Comparison of ENCODE assay signal across 9 mouse cellular contexts in the genomic region with DNA sequence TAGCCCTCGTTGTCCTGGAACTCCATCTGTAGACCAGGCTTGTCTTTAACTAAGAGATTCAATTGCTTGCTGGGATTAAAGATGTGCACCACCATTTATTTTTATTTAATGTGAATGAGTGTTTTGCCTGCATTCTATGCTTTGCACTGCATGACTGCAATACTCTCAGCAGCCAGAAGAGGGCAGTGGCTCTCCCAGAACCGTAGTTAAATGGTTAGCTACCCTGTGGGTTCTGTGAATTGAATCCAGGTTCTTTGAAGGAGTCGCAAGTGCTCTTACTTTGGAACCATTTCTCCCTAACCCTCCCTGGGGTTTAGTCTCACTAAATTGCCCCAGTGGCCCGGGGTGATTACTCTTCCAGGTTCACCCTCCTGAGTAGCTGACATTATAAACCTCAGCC. TPM values are rescaled to one million over a fixed set of nuclear protein-coding genes. Genes with fewer than 3 reads are reported as not detected.
DNase-seq lines count a peak whose midpoint lies in the region; ATAC-seq and TF ChIP-seq lines count a peak whose summit lies in the region.
"Had no signal": no experiment of that assay in that cellular context is flagged by ENCODE, and none has a peak within 500 bp of the region (broad histone marks: within the 10 kb centered on the region; RNA-seq: fewer than 3 reads in every experiment).

No protein-coding gene starts in this region.

- H3K27ac ChIP-seq in hindbrain, postnatal 0 days: no peak overlapping the region
- H3K27ac ChIP-seq in hindbrain, embryonic 13.5 days: no peak overlapping the region
- H3K27ac ChIP-seq in midbrain, embryonic 13.5 days: no peak overlapping the region
- H3K27ac ChIP-seq: midbrain, embryonic 12.5 days had no signal

- H3K9ac ChIP-seq in hindbrain, postnatal 0 days (replicated peaks; ENCODE audit: low read length): no peak overlapping the region
- H3K9ac ChIP-seq in hindbrain, embryonic 13.5 days: no peak overlapping the region
- no peak overlapping the region for H3K9ac ChIP-seq in midbrain, embryonic 13.5 days (replicated peaks)
- H3K9ac ChIP-seq: midbrain, embryonic 12.5 days had no signal

- H3K4me1 ChIP-seq in hindbrain, postnatal 0 days (ENCODE audit: insufficient read depth, low read length): no peaks in the 10 kb centered on the region
- no peaks in the 10 kb centered on the region for H3K4me1 ChIP-seq in hindbrain, embryonic 13.5 days (replicated peaks)
- H3K4me1 ChIP-seq in midbrain, embryonic 13.5 days (replicated peaks): no peaks in the 10 kb centered on the region
- H3K4me1 ChIP-seq: midbrain, embryonic 12.5 days had no signal

- no peaks in the 10 kb centered on the region for H3K27me3 ChIP-seq in hindbrain, postnatal 0 days (ENCODE audit: insufficient read depth, low read length)
- no peaks in the 10 kb centered on the region for H3K27me3 ChIP-seq in hindbrain, embryonic 13.5 days
- H3K27me3 ChIP-seq in midbrain, embryonic 13.5 days: no peaks in the 10 kb centered on the region
- H3K27me3 ChIP-seq: midbrain, embryonic 12.5 days had no signal

- H3K4me2 ChIP-seq in hindbrain, postnatal 0 days (ENCODE audit: low read depth, low read length): no peak overlapping the region
- no peak overlapping the region for H3K4me2 ChIP-seq in hindbrain, embryonic 13.5 days
- H3K4me2 ChIP-seq in midbrain, embryonic 13.5 days (replicated peaks): no peak overlapping the region
- H3K4me2 ChIP-seq: midbrain, embryonic 12.5 days had no signal

- peak; percentile 68 for TF ChIP-seq CTCF in hindbrain, postnatal 0 days (IDR thresholded peaks at IDR 0.05; ENCODE audit: low read depth)

- 23% methylated on average over 4 of the region's 4 CpGs for WGBS in hindbrain, postnatal 0 days
- WGBS in hindbrain, embryonic 13.5 days: 29% methylated on average over 4 of the region's 4 CpGs
- 14% methylated on average over 4 of the region's 4 CpGs for WGBS in midbrain, embryonic 13.5 days

- no peaks in the 10 kb centered on the region for H3K9me3 ChIP-seq in hindbrain, postnatal 0 days (ENCODE audit: low read length)
- no peaks in the 10 kb centered on the region for H3K9me3 ChIP-seq in hindbrain, embryonic 13.5 days
- no peaks in the 10 kb centered on the region for H3K9me3 ChIP-seq in midbrain, embryonic 13.5 days
- H3K9me3 ChIP-seq: midbrain, embryonic 12.5 days had no signal

- H3K36me3 ChIP-seq in hindbrain, postnatal 0 days (ENCODE audit: insufficient read depth, low read length): no peaks in the 10 kb centered on the region
- H3K36me3 ChIP-seq in hindbrain, embryonic 13.5 days: no peaks in the 10 kb centered on the region
- H3K36me3 ChIP-seq in midbrain, embryonic 13.5 days: no peaks in the 10 kb centered on the region
- H3K36me3 ChIP-seq: midbrain, embryonic 12.5 days had no signal

- no peak for ATAC-seq in hindbrain, postnatal 0 days
- no peak for ATAC-seq in hindbrain, embryonic 13.5 days (ENCODE audit: low FRiP score)
- ATAC-seq in inflammation-experienced regulatory T-cells, adult 6 months: peak; percentile 63
- ATAC-seq in midbrain, embryonic 13.5 days: no peak

- H3K4me3 ChIP-seq in hindbrain, postnatal 0 days (ENCODE audit: low read length): no peak overlapping the region
- no peak overlapping the region for H3K4me3 ChIP-seq in hindbrain, embryonic 13.5 days
- H3K4me3 ChIP-seq in midbrain, embryonic 13.5 days (replicated peaks): no peak overlapping the region
- H3K4me3 ChIP-seq: midbrain, embryonic 12.5 days had no signal

- DNase-seq in hindbrain, postnatal 0 days (ENCODE audit: low spot score): peak; percentile 33
- peak; percentile 82 for DNase-seq in CD4-positive, CD25-positive, alpha-beta regulatory T cell, adult 2 months (ENCODE audit: low read depth, low spot score)
- DNase-seq in T-cell, adult 2 months (ENCODE audit: low spot score): peak; percentile 46
- DNase-seq in retina, postnatal 1 day: peak; percentile 59
- no peak for DNase-seq in testis, postnatal 10 days (ENCODE audit: low spot score)

RNA-seq across cellular contexts. Expression of gene Usp7, which starts 14.6 kb away (rescaled TPM):
- 69.8 and 83.7 TPM in 2 replicates for total RNA-seq in hindbrain, postnatal 0 days (2014; rRNA removed)
- polyA plus RNA-seq in hindbrain, postnatal 0 days (2015; fragmentation: Nextera tagmentation; extraction: Ambion mirVana): 17.5 and 18.9 TPM in 2 replicates
- 27.8 and 34.1 TPM in 2 replicates for polyA plus RNA-seq in hindbrain, embryonic 13.5 days (2015; fragmentation: Nextera tagmentation; extraction: Ambion mirVana)
- polyA plus RNA-seq in inflammation-experienced regulatory T-cells, adult 6 months (2017; shearing (Covaris generic)): 10 to 100 TPM; 27.3 to 48.2 (median 47.7) TPM
- polyA plus RNA-seq in midbrain, embryonic 13.5 days (2015; fragmentation: Nextera tagmentation; extraction: Ambion mirVana): 30.3 and 38.7 TPM in 2 replicates

RNA-seq across cellular contexts. Expression of gene 1810013L24Rik, which starts 23.2 kb away (rescaled TPM):
- 50.3 and 51.8 TPM in 2 replicates for total RNA-seq in hindbrain, postnatal 0 days (2014; rRNA removed)
- polyA plus RNA-seq in hindbrain, postnatal 0 days (2015; fragmentation: Nextera tagmentation; extraction: Ambion mirVana): 16.8 and 17.1 TPM in 2 replicates
- polyA plus RNA-seq in hindbrain, embryonic 13.5 days (2015; fragmentation: Nextera tagmentation; extraction: Ambion mirVana): 30.6 and 31.3 TPM in 2 replicates
- 10 to 100 TPM; 17.9 to 21.0 (median 20.3) TPM for polyA plus RNA-seq in inflammation-experienced regulatory T-cells, adult 6 months (2017; shearing (Covaris generic))
- polyA plus RNA-seq in midbrain, embryonic 13.5 days (2015; fragmentation: Nextera tagmentation; extraction: Ambion mirVana): 31.3 and 35.4 TPM in 2 replicates
